Mouse (Mus musculus) heart, postnatal 0 days (tissue): ENCODE results near the gene Htra2.

Experiments used
- CTCF ChIP-seq: IDR thresholded peaks from 2 replicates; pipeline ENCODE4 v1.5.1; 2016; ENCODE audit warnings: antibody characterized with exemption, control low read depth, low read depth
- EP300 ChIP-seq: IDR thresholded peaks from 2 replicates; pipeline ENCODE4 v1.6.1; 2016; ENCODE audit warnings: antibody characterized with exemption, low read depth

DNA sequence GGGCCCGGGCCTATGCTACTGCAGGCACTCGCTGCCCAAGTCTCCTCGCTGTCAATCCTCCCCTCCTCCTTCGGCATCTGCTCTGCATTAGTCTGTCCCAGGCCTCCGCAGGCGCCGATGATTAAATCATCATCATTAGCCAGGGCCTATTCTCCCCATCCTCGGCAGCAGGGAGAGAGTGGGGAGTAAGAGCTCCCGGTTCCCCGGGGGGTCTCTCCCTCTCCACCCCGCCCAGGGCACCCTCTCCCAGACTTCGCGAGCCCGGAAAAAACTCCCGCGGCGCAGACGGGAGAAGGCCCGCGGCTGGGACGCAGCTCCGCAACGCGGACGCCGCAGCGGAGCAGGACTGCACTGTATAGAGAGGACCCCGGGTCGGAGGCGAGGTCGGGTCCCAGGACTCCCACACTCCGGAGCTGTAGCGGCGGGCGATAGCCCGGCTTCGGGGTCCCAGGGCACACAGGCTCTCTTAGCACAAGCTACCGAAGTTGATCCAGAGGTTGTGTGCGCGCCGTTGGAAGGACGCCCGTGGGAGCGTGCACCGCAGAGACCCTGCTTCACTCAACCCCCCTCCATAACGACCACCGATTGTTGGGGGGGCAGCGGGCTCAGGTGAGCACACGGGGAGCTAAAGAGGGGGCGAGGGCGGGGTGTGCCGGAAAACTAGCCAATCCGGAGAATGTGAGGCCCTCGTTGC, 22.7 kb upstream of the Htra2 start, which contains the start of gene Pcgf1:
- TF ChIP-seq CTCF (no peak), EP300 (no peak)
